Mouse (Mus musculus) limb, embryonic 13.5 days (tissue): ENCODE measurements around the gene Parp8. TPM values are rescaled to one million over a fixed set of nuclear protein-coding genes. Genes with fewer than 3 reads are reported as not detected.
"Not testable (repeated sequence)": the region's sequence is repeated elsewhere in the genome, so short reads cannot be mapped to it uniquely, and the experiment has no call there.

Experiments used
- ATAC-seq: fragments of 200-750 bp; cut with Nextera tagmentation; 2 replicates; pipeline ENCODE4 v1.8.0; 2017; ENCODE audit warnings: low read depth, moderate number of reproducible peaks, moderate TSS enrichment; ENCODE audit not compliant: low FRiP score
- H3K27ac ChIP-seq: fragments of 300-500 bp; sonication (generic); 2 replicates; pipeline ENCODE4 v1.5.1; 2015; ENCODE audit warnings: inconsistent platforms, mild to moderate bottlenecking, moderate library complexity
- H3K27me3 ChIP-seq: fragments of 300-500 bp; sonication (generic); 2 replicates; pipeline ENCODE4 v1.6.1; 2015; ENCODE audit warnings: mild to moderate bottlenecking, inconsistent platforms
- H3K36me3 ChIP-seq: fragments of 300-500 bp; sonication (generic); 2 replicates; pipeline ENCODE4 v1.6.1; 2015; ENCODE audit warnings: inconsistent platforms, mild to moderate bottlenecking, moderate library complexity
- H3K4me1 ChIP-seq: fragments of 300-500 bp; sonication (generic); 2 replicates; pipeline ENCODE4 v1.6.1; 2015; ENCODE audit warnings: inconsistent platforms
- H3K4me2 ChIP-seq: fragments of 300-500 bp; sonication (generic); replicated peaks from 2 replicates; pipeline ENCODE4 v1.6.1; 2015; ENCODE audit warnings: inconsistent platforms, mild to moderate bottlenecking, moderate library complexity
- H3K4me3 ChIP-seq: fragments of 300-500 bp; sonication (generic); 2 replicates; pipeline ENCODE4 v1.5.1; 2015; ENCODE audit warnings: moderate library complexity, mild to moderate bottlenecking, inconsistent platforms
- H3K9ac ChIP-seq: fragments of 300-500 bp; sonication (generic); 2 replicates; pipeline ENCODE4 v1.6.1; 2015; ENCODE audit warnings: mild to moderate bottlenecking, inconsistent platforms
- H3K9me3 ChIP-seq: fragments of 300-500 bp; sonication (generic); 2 replicates; pipeline ENCODE4 v1.6.1; 2016; ENCODE audit warnings: inconsistent platforms
- WGBS: fragments of 180-500 bp; shearing (Covaris S2); methylation state at CpG from one replicate; pipeline ENCODE4 v1.1.7; 2015; 5-methylcytosine and 5-hydroxymethylcytosine counted together
- polyA plus RNA-seq: library from polyadenylated mRNA; unstranded; fragments of >200 nt; fragmentation: Nextera tagmentation; extraction: Ambion mirVana; gene quantifications from 2 replicates; pipeline ENCODE4 v1.2.1, GENCODE M21; 2015

Gene Parp8
- polyA plus RNA-seq, 1 experiment from 2014 or later = 21.8 TPM

DNA sequence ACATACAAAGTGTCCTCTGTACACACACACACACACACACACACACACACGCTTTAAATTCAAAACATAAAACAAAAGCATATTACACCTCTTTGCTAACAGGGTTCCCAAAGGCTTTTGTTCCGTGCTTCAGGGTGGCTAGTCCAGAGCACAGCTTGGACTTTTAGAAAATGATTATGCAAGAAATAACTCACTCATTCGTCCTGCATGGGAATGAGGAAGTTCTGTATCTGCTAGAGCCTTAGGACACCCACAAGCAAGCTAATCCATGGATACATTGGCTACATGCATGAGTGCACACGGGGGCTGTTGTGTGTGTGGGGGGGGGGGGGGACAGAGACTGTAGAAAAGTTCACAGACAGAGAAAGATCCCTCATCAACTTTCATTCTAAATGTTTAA, 75.8 kb downstream of the Parp8 start:
- ATAC-seq = no peak
- Histone ChIP-seq H3K4me3 (no peak overlapping the region), H3K4me2 (no peak overlapping the region), H3K4me1 (peaks cover 20% of the 10 kb centered on the region), H3K9me3 (no peaks in the 10 kb centered on the region), H3K27ac (no peak overlapping the region), H3K36me3 (no peaks in the 10 kb centered on the region), H3K27me3 (no peaks in the 10 kb centered on the region), H3K9ac (no peak overlapping the region)
- WGBS = 83% methylated on average over 4 of the region's 4 CpGs

DNA sequence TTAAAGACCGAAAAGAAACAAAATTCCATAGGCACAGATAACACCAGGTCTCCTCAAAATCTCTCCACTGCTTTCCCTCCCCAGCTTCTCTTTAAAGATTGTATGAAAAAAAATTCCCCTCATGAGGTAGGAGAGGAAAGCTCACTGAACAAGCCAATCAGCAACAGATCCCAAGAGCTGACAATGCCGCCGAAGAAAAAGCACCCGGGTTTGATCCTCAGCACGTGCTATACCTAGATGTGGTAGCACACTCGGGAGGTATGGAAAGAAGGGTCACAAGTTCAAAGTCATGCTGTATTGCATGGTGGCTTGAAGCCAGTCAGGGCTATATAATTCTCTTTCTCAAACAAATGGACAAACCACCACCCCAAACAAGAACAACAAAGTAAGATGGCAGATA, 76.3 kb downstream of the Parp8 start:
- ATAC-seq = no peak
- Histone ChIP-seq H3K4me1 (peaks cover 20% of the 10 kb centered on the region), H3K27ac (no peak overlapping the region), H3K4me3 (no peak overlapping the region), H3K4me2 (no peak overlapping the region), H3K9me3 (no peaks in the 10 kb centered on the region), H3K36me3 (no peaks in the 10 kb centered on the region), H3K27me3 (no peaks in the 10 kb centered on the region), H3K9ac (no peak overlapping the region)
- WGBS = 91% methylated on average over 6 of the region's 6 CpGs

DNA sequence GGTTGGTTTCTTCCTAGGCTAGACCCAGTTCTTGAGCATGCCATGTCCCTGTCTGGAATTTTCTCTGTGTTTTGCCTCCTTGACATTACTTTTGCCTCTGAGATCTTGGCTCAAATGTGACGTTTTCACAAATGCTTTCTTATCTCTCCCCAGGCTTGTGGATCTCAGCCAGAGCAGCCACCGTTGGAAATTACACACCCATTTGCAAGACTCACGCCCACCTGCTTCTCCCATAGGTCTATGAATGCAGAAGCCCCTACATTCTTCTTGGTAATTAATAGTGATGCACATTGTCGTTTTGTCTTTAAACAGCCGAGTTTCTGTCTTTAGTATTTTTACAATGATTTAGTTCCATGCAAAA, 77.1 kb downstream of the Parp8 start:
- ATAC-seq = no peak
- no peak overlapping the region for H3K27ac ChIP-seq
- H3K9me3 ChIP-seq = no peaks in the 10 kb centered on the region
- H3K36me3 ChIP-seq = no peaks in the 10 kb centered on the region
- H3K4me1 ChIP-seq = peaks cover 20% of the 10 kb centered on the region
- 66% methylated on average over 5 of the region's 5 CpGs for WGBS
- H3K4me3 ChIP-seq = no peak overlapping the region
- no peak overlapping the region for H3K9ac ChIP-seq
- no peaks in the 10 kb centered on the region for H3K27me3 ChIP-seq
- no peak overlapping the region for H3K4me2 ChIP-seq

DNA sequence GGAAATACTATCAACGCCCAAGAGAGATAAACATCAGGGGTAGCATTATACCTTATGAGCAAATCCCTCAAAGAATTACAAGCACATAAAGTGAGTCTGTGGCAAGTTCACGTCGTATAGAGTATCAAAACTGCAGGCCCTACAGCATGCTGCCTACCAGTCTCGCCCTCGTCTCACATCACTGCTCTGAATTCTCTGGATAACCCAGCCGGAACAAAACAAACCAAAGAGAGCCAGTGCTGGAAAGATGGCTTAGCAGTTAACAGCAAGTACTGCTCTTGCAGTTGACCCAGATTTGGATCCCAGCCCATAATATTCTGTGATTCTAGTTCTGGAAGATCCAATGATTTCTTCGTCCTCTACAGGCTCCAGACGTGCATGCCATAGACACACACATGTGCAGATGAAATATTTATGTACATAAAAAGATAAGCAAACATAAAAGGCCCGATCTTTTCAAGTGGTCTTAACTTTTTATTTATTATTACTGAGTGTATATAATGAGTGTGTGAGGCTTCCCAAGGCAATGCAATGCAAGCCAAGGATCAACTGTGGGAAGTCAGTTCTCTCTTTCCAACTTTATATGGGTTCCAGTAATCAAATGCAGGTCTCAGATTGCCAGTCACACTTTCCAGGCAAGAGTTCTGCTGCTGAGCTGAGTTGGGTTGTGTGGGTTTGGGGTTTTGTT, 77.6 kb downstream of the Parp8 start:
- Histone ChIP-seq H3K4me2 (no peak overlapping the region), H3K27ac (no peak overlapping the region), H3K9me3 (no peaks in the 10 kb centered on the region), H3K36me3 (no peaks in the 10 kb centered on the region), H3K9ac (no peak overlapping the region), H3K4me1 (peaks cover 24% of the 10 kb centered on the region), H3K4me3 (no peak overlapping the region), H3K27me3 (no peaks in the 10 kb centered on the region)
- peak; percentile 30; the same call in 1 of the 2 replicates for ATAC-seq
- WGBS = 41% methylated on average over 9 of the region's 9 CpGs

DNA sequence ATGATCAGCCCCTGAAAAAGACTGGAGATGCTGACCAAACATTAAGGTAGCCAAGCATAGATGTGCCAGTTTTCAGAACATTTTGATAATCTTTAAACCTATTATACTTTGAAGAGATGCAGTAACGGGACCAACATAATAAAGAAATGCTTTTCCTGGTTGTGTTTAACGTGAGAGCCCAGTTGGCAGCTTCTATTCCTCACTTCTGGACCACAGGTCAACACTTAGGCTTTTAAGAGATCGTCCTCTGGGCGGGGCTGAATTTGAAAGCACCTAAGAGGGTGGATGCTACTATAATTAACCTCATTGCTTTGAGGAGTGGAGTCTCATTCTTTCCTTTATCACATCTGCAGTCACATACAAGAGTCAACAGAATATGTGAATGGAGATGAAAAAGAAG, 78.8 kb downstream of the Parp8 start:
- Histone ChIP-seq H3K4me1 (peaks cover 29% of the 10 kb centered on the region), H3K4me3 (no peak overlapping the region), H3K27ac (no peak overlapping the region), H3K9me3 (no peaks in the 10 kb centered on the region), H3K27me3 (no peaks in the 10 kb centered on the region), H3K9ac (no peak overlapping the region), H3K36me3 (no peaks in the 10 kb centered on the region), H3K4me2 (no peak overlapping the region)
- no peak for ATAC-seq
- 69% methylated on average over 4 of the region's 4 CpGs for WGBS

DNA sequence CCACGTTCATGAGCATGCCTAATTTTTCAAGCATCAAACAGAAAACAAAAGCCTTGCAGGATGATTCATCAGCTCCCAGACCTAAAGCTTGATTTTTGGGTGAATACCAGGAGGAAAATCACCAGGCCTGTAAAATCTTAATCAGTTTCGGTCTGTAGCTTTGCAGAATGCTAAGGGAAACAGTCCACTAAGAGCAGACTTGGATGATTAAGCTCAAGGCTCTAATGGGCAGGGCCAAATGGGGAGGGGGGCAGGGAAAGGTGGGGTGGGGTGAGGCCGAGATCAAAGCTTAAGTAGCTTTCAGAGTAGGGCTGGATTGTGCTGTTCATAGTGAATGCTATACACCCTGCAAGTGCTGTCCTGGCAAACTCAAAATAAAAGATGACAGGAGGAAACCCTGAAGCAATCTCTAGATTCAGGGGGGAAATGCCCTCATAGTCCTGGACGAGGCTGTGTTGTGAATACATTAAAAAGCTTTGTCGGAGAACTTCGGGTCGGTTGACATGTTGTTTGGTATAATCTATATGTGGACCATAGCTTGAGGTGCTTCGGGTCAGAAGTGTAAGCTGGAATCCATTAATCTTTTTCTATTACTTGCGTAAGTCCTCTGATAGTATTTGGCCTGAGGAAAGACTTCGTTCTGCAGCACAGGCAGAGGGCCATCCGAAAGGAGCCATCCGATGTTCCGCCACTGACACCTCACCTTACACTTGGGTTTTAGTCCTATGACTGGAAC, 83.9 kb downstream of the Parp8 start:
- Histone ChIP-seq H3K4me1 (peaks cover 16% of the 10 kb centered on the region; the same call in 1 of the 2 replicates), H3K27me3 (no peaks in the 10 kb centered on the region), H3K9me3 (no peaks in the 10 kb centered on the region), H3K27ac (no peak overlapping the region), H3K4me2 (no peak overlapping the region), H3K9ac (no peak overlapping the region), H3K36me3 (peaks cover 3% of the 10 kb centered on the region; the same call in 1 of the 2 replicates), H3K4me3 (no peak overlapping the region)
- 0 out of 2 replicates have a peak, but pooled peaks have one; percentile 26 for ATAC-seq
- 60% methylated on average over 13 of the region's 13 CpGs for WGBS

DNA sequence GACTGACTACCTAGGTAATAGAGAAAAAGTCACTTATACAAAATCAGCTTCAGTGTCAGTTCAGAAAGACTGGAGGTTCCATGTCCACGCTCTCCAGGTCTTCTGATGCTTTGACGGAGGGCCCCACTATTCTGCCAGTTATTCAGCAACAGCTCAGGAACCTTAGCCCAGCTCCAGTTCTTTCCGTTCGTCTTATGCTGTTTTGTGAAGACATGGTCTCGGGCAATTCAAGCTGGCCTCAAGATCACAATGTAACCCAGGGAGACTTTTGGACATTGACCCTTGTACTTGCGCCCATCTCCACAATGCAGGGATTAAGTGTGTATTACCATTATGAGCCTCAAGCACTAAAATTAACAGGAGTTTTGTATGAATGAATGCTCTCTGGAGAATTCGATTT, 84.6 kb downstream of the Parp8 start:
- whole genome bisulfite sequencing = 88% methylated on average over 7 of the region's 7 CpGs
- Histone ChIP-seq H3K4me1 (peaks cover 14% of the 10 kb centered on the region; the same call in 1 of the 2 replicates), H3K4me3 (no peak overlapping the region), H3K9ac (no peak overlapping the region), H3K4me2 (no peak overlapping the region), H3K27me3 (no peaks in the 10 kb centered on the region), H3K9me3 (no peaks in the 10 kb centered on the region), H3K36me3 (peaks cover 3% of the 10 kb centered on the region; the same call in 1 of the 2 replicates), H3K27ac (no peak overlapping the region)
- no peak for ATAC-seq

DNA sequence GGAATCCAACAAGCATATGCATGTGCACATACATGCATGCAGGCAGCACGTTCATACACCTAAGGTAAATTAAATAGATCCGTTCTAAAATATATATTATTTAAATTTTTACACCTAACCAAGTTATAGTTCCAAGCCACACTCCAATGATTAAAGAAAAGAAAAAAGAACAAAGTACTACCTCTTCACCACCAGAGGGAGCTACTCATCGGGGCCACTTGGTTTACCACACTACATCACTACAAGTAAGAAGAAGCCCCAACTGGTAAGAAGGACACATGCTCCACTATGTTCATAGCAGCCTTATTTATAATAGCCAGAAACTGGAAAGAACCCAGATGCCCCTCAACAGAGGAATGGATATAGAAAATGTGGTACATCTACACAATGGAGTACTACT, 88.3 kb downstream of the Parp8 start:
- H3K4me1 ChIP-seq, H3K9ac ChIP-seq, H3K27me3 ChIP-seq, H3K27ac ChIP-seq, H3K36me3 ChIP-seq, H3K9me3 ChIP-seq, ATAC-seq, H3K4me3 ChIP-seq, H3K4me2 ChIP-seq: not testable (repeated sequence)
- WGBS = 94% methylated on average over 3 of the region's 3 CpGs

DNA sequence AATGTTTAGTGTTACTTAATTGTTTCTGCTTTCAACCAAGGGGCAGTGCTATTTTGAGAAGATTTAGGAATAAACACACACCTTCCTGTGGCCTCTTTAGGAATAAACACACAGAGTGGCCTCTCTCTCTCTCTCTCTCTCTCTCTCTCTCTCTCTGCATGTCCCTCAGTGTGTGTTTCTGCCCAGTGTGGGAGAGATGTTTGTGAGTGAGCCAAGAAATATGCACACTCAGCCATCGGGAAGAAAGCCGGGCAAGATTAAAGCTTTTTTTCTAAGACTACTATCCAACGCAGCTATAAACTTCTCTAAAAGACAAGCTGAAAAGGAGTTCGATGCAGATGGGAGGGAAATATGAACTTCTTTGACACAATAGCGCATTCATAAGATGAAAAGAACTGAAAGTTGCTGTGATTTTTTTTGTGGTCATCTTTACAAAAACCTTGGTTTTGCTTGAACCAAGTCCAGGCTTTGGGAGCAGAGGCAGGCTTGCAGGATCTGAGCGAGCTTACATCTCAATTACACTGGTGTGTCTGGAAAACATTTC, 107.9 kb downstream of the Parp8 start:
- H3K9ac ChIP-seq = no peak overlapping the region
- no peak overlapping the region for H3K27ac ChIP-seq
- no peaks in the 10 kb centered on the region for H3K4me1 ChIP-seq
- WGBS = 75% methylated on average over 6 of the region's 6 CpGs
- no peak for ATAC-seq
- H3K36me3 ChIP-seq = peaks cover 13% of the 10 kb centered on the region
- no peak overlapping the region for H3K4me2 ChIP-seq
- no peaks in the 10 kb centered on the region for H3K9me3 ChIP-seq
- no peaks in the 10 kb centered on the region for H3K27me3 ChIP-seq
- no peak overlapping the region for H3K4me3 ChIP-seq

DNA sequence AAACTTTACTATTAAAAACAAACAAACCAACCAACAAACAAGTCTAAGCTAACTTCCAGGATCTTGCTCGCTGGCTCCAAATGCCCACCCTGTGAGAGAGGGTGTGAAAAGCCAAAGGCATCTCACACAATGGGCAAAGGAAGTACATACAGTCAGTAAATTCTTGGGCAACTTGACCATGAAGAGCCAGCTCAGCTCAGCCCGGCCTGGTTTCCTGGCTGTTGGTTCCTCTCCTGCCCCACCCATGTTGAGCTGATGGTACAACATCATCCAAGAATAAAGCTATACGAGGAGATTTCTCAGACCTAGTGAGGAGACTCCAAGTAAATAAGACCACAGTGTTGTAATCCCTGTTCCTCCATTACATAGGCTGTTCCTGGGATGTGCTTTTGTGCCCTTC, 117.1 kb downstream of the Parp8 start:
- Histone ChIP-seq H3K4me1 (no peaks in the 10 kb centered on the region), H3K9me3 (no peaks in the 10 kb centered on the region), H3K9ac (no peak overlapping the region), H3K27ac (no peak overlapping the region), H3K36me3 (no peaks in the 10 kb centered on the region; the same call in 1 of the 2 replicates), H3K4me3 (no peak overlapping the region), H3K4me2 (no peak overlapping the region), H3K27me3 (no peaks in the 10 kb centered on the region)
- 88% methylated on average over 3 of the region's 3 CpGs for WGBS
- ATAC-seq = no peak

DNA sequence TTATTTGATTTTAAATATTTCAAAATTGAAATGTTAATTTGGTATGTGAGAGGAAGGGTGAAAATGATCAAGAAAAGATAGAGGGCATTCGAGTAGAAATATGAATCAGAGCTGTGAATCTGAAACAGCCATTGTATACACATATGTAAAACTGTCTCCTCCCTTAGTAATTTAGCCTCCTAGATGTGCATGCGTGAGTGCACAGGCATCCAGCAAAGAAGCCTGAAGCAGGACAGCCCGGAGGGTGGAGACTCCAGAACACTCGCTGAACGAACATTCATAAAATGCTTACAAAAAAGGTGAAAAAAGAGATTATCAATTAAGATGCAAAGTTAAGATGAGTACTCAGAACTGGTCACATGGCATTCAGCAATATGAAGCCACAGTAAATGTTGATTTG, 121.9 kb downstream of the Parp8 start:
- Histone ChIP-seq H3K36me3 (peaks cover 15% of the 10 kb centered on the region; the same call in 1 of the 2 replicates), H3K27me3 (no peaks in the 10 kb centered on the region)

DNA sequence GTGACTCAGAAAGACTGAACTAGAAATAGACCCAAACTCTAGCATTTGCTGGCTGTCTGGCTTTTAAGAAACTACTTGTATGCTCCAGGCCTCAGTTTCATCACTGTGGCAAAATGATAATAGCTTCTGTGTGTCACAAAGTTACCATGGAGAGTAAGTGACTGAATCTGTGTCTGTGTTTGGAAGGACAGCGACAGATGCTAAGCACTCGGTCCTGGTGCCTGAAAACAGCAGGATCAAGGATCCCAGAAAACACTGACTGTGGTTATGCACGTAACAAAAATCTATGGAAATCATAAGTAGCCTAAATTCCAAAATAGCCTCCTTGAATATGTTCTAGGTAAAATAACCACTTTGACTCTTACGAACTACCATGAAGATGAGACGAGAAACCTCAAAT, 126.9 kb downstream of the Parp8 start:
- ATAC-seq = no peak
- H3K27me3 ChIP-seq = no peaks in the 10 kb centered on the region
- H3K36me3 ChIP-seq = peaks cover 29% of the 10 kb centered on the region
- H3K9ac ChIP-seq = no peak overlapping the region
- no peak overlapping the region for H3K4me3 ChIP-seq
- WGBS = 82% methylated on average over 5 of the region's 5 CpGs
- H3K4me1 ChIP-seq = no peaks in the 10 kb centered on the region
- H3K27ac ChIP-seq = no peak overlapping the region
- H3K4me2 ChIP-seq = no peak overlapping the region
- H3K9me3 ChIP-seq = no peaks in the 10 kb centered on the region

More for the DNA sequence above, 121.9 kb downstream of the Parp8 start:
- no peaks in the 10 kb centered on the region for H3K9me3 ChIP-seq
- H3K27ac ChIP-seq = no peak overlapping the region
- H3K4me3 ChIP-seq = no peak overlapping the region
- no peak overlapping the region for H3K9ac ChIP-seq
- H3K4me1 ChIP-seq = no peaks in the 10 kb centered on the region
- 89% methylated on average over 5 of the region's 5 CpGs for WGBS
- no peak for ATAC-seq
- H3K4me2 ChIP-seq = no peak overlapping the region
